Mouse (Mus musculus) thymus, adult 2 months (tissue): ENCODE measurements around the gene Abhd12. TPM values are rescaled to one million over a fixed set of nuclear protein-coding genes. Genes with fewer than 3 reads are reported as not detected.

Experiments used
- DNase-seq: peaks from one replicate; pipeline ENCODE4 v3.0.0; 2021
- H3K27ac ChIP-seq: fragments of 200-500 bp; 2 replicates; pipeline ENCODE4 v1.5.1; 2012; ENCODE audit warnings: low read length, control low read depth; ENCODE audit not compliant: control insufficient read depth, insufficient read depth
- H3K27me3 ChIP-seq: fragments of 200-500 bp; 2 replicates; pipeline ENCODE4 v1.6.1; 2012; ENCODE audit warnings: mild to moderate bottlenecking, low read length, moderate library complexity, mixed read lengths; ENCODE audit not compliant: control insufficient read depth, insufficient read depth
- H3K36me3 ChIP-seq: fragments of 200-500 bp; 2 replicates; pipeline ENCODE4 v1.6.1; 2012; ENCODE audit warnings: mild to moderate bottlenecking, low read length, moderate library complexity; ENCODE audit not compliant: control insufficient read depth, insufficient read depth
- H3K4me1 ChIP-seq: fragments of 200-500 bp; replicated peaks from 2 replicates; pipeline ENCODE4 v1.6.1; 2012; ENCODE audit warnings: low read length; ENCODE audit not compliant: control insufficient read depth, insufficient read depth
- H3K4me3 ChIP-seq: fragments of 200-500 bp; 2 replicates; pipeline ENCODE4 v1.5.1; 2012; ENCODE audit warnings: mild to moderate bottlenecking, low read length, control low read depth, moderate library complexity; ENCODE audit not compliant: control insufficient read depth, insufficient read depth
- CTCF ChIP-seq: fragments of 200-500 bp; IDR thresholded peaks from 2 replicates; pipeline ENCODE4 v1.5.1; 2012; ENCODE audit warnings: mild to moderate bottlenecking, control low read depth, low read length, moderate library complexity, borderline replicate concordance; ENCODE audit not compliant: control insufficient read depth, poor library complexity, insufficient read depth; ENCODE audit errors: extremely low read depth
- POLR2A ChIP-seq: fragments of 200-500 bp; IDR thresholded peaks from 2 replicates; pipeline ENCODE4 v1.6.1; 2012; ENCODE audit warnings: mild to moderate bottlenecking, low read length, control low read depth, moderate library complexity; ENCODE audit not compliant: control insufficient read depth, poor library complexity, insufficient read depth; ENCODE audit errors: extremely low read depth
- WGBS: fragments of 180-500 bp; shearing (Covaris S2); methylation state at CpG from one replicate; pipeline ENCODE4 v1.1.7; 2018; 5-methylcytosine and 5-hydroxymethylcytosine counted together
- polyA plus RNA-seq: library from polyadenylated mRNA; depleted of rRNA; stranded (reverse); fragments of >200 nt; gene quantifications from 2 replicates; pipeline ENCODE4 v1.2.3, GENCODE M21; 2012

Gene Abhd12
- polyA plus RNA-seq, 1 experiment = 63.0 TPM

- H3K4me3 ChIP-seq = no peak overlapping the region
- no peak for DNase-seq
- no peaks in the 10 kb centered on the region for H3K4me1 ChIP-seq
- TF ChIP-seq POLR2A (no peak), CTCF (no peak)
- peaks cover 4% of the 10 kb centered on the region; the same call in 1 of the 2 replicates for H3K36me3 ChIP-seq
- H3K27ac ChIP-seq = no peak overlapping the region
- H3K27me3 ChIP-seq = no peaks in the 10 kb centered on the region
- WGBS = 93% methylated on average over 3 of the region's 3 CpGs
These were observed 18.5 kb upstream of the Abhd12 start for GRCm38 (mm10) chr2:150923026-150923425.

GRCm38 (mm10) chr2:150922165-150922564 lies 17.6 kb upstream of the Abhd12 start:
- Histone ChIP-seq H3K4me3 (no peak overlapping the region), H3K27ac (no peak overlapping the region), H3K4me1 (no peaks in the 10 kb centered on the region), H3K36me3 (peaks cover 4% of the 10 kb centered on the region; the same call in 1 of the 2 replicates), H3K27me3 (no peaks in the 10 kb centered on the region)
- 94% methylated on average over 4 of the region's 4 CpGs for WGBS
- DNase-seq = no peak
- TF ChIP-seq CTCF (no peak), POLR2A (no peak)

GRCm38 (mm10) chr2:150921697-150922096 lies 17.2 kb upstream of the Abhd12 start:
- H3K27ac ChIP-seq = no peak overlapping the region
- no peak overlapping the region for H3K4me3 ChIP-seq
- H3K4me1 ChIP-seq = no peaks in the 10 kb centered on the region
- peaks cover 4% of the 10 kb centered on the region; the same call in 1 of the 2 replicates for H3K36me3 ChIP-seq
- 87% methylated on average over 6 of the region's 6 CpGs for WGBS
- TF ChIP-seq CTCF (no peak), POLR2A (no peak)
- no peak for DNase-seq
- H3K27me3 ChIP-seq = no peaks in the 10 kb centered on the region

- Histone ChIP-seq H3K27me3 (no peaks in the 10 kb centered on the region), H3K4me1 (no peaks in the 10 kb centered on the region), H3K27ac (no peak overlapping the region), H3K4me3 (no peak overlapping the region), H3K36me3 (peaks cover 4% of the 10 kb centered on the region; the same call in 1 of the 2 replicates)
- no peak for DNase-seq
- no peak for TF ChIP-seq CTCF
- no peak for TF ChIP-seq POLR2A
- 96% methylated on average over 3 of the region's 3 CpGs for WGBS
These were observed 16.0 kb upstream of the Abhd12 start for GRCm38 (mm10) chr2:150920543-150920942.

GRCm38 (mm10) chr2:150918720-150919119 lies 14.2 kb upstream of the Abhd12 start:
- Histone ChIP-seq H3K4me1 (no peaks in the 10 kb centered on the region), H3K27ac (no peak overlapping the region), H3K4me3 (no peak overlapping the region), H3K27me3 (no peaks in the 10 kb centered on the region), H3K36me3 (peaks cover 4% of the 10 kb centered on the region; the same call in 1 of the 2 replicates)
- TF ChIP-seq POLR2A (no peak), CTCF (no peak)
- no peak for DNase-seq
- 94% methylated on average over 3 of the region's 3 CpGs for WGBS

- H3K4me3 ChIP-seq = no peak overlapping the region
- no peak overlapping the region for H3K27ac ChIP-seq
- no peaks in the 10 kb centered on the region for H3K36me3 ChIP-seq
- no peaks in the 10 kb centered on the region for H3K27me3 ChIP-seq
- TF ChIP-seq POLR2A (no peak), CTCF (no peak)
- 96% methylated on average over 5 of the region's 5 CpGs for WGBS
- no peaks in the 10 kb centered on the region for H3K4me1 ChIP-seq
- DNase-seq = no peak
These were observed 11.2 kb upstream of the Abhd12 start for GRCm38 (mm10) chr2:150915786-150916185.

- Histone ChIP-seq H3K4me3 (no peak overlapping the region), H3K27ac (no peak overlapping the region), H3K27me3 (no peaks in the 10 kb centered on the region), H3K4me1 (no peaks in the 10 kb centered on the region), H3K36me3 (no peaks in the 10 kb centered on the region)
- DNase-seq = no peak
- WGBS = 62% methylated on average over 4 of the region's 4 CpGs
- TF ChIP-seq POLR2A (no peak), CTCF (no peak)
These were observed 10.4 kb upstream of the Abhd12 start for GRCm38 (mm10) chr2:150914781-150915515.
